Mouse (Mus musculus) heart, embryonic 12.5 days (tissue): ENCODE results near the gene Prkce. TPM values are rescaled to one million over a fixed set of nuclear protein-coding genes. Genes with fewer than 3 reads are reported as not detected.

Experiments
- ATAC-seq: fragments of 200-750 bp; cut with Nextera tagmentation; 2 replicates; pipeline ENCODE4 v1.8.0; 2017; ENCODE audit warnings: moderate TSS enrichment, moderate library complexity; ENCODE audit not compliant: insufficient number of reproducible peaks, low FRiP score
- H3K27ac ChIP-seq: fragments of 300-500 bp; sonication (generic); 2 replicates; pipeline ENCODE4 v1.5.1; 2016; ENCODE audit warnings: mild to moderate bottlenecking, moderate library complexity; ENCODE audit not compliant: poor library complexity, severe bottlenecking
- H3K27me3 ChIP-seq: fragments of 300-500 bp; sonication (generic); replicated peaks from 2 replicates; pipeline ENCODE4 v1.6.1; 2016; ENCODE audit warnings: mild to moderate bottlenecking, moderate library complexity
- H3K36me3 ChIP-seq: fragments of 300-500 bp; sonication (generic); 2 replicates; pipeline ENCODE4 v1.6.1; 2016; ENCODE audit warnings: mild to moderate bottlenecking, moderate library complexity
- H3K4me1 ChIP-seq: fragments of 300-500 bp; sonication (generic); replicated peaks from 2 replicates; pipeline ENCODE4 v1.6.1; 2016; ENCODE audit warnings: mild to moderate bottlenecking
- H3K4me2 ChIP-seq: fragments of 300-500 bp; sonication (generic); 2 replicates; pipeline ENCODE4 v1.6.1; 2016; ENCODE audit warnings: mild to moderate bottlenecking, moderate library complexity
- H3K4me3 ChIP-seq: fragments of 300-500 bp; sonication (generic); 2 replicates; pipeline ENCODE4 v1.5.1; 2016; ENCODE audit warnings: mild to moderate bottlenecking
- H3K9ac ChIP-seq: fragments of 300-500 bp; sonication (generic); 2 replicates; pipeline ENCODE4 v1.6.1; 2016; ENCODE audit warnings: mild to moderate bottlenecking, moderate library complexity
- H3K9me3 ChIP-seq: fragments of 300-500 bp; sonication (generic); replicated peaks from 2 replicates; pipeline ENCODE4 v1.6.1; 2016; ENCODE audit warnings: mild to moderate bottlenecking, moderate library complexity
- WGBS: fragments of 180-500 bp; shearing (Covaris S2); methylation state at CpG from one replicate; pipeline ENCODE4 v1.1.7; 2016; 5-methylcytosine and 5-hydroxymethylcytosine counted together
- polyA plus RNA-seq: library from polyadenylated mRNA; unstranded; fragments of >200 nt; fragmentation: Nextera tagmentation; extraction: Ambion mirVana; gene quantifications from 2 replicates; pipeline ENCODE4 v1.2.1, GENCODE M21; 2016

The Prkce gene
- polyA plus RNA-seq, 1 experiment from 2014 or later, result 12.0 TPM

- Histone ChIP-seq H3K4me2 (no peak overlapping the region), H3K9ac (no peak overlapping the region), H3K4me1 (peaks cover 21% of the 10 kb centered on the region), H3K9me3 (0 out of 2 replicates have a peak, but pooled peaks cover 3% of the 10 kb centered on the region), H3K4me3 (no peak overlapping the region), H3K27ac (no peak overlapping the region), H3K36me3 (no peaks in the 10 kb centered on the region), H3K27me3 (no peaks in the 10 kb centered on the region)
- 85% methylated on average over 7 of the region's 7 CpGs for WGBS
- ATAC-seq, result no peak
Observed at GRCm38 (mm10) chr17:86415989-86416388, 248.4 kb downstream of the Prkce start.

GRCm38 (mm10) chr17:86418334-86418733, 250.7 kb downstream of the Prkce start:
- 0 out of 2 replicates have a peak, but pooled peaks cover 3% of the 10 kb centered on the region for H3K9me3 ChIP-seq
- H3K4me3 ChIP-seq, result no peak overlapping the region
- 68% methylated on average over 17 of the region's 17 CpGs for WGBS
- H3K36me3 ChIP-seq, result no peaks in the 10 kb centered on the region
- H3K4me2 ChIP-seq, result no peak overlapping the region
- no peak for ATAC-seq
- no peak overlapping the region for H3K9ac ChIP-seq
- H3K27me3 ChIP-seq, result no peaks in the 10 kb centered on the region
- H3K4me1 ChIP-seq, result peaks cover 10% of the 10 kb centered on the region
- H3K27ac ChIP-seq, result no peak overlapping the region

GRCm38 (mm10) chr17:86419199-86419598, 251.6 kb downstream of the Prkce start:
- Histone ChIP-seq H3K4me2 (no peak overlapping the region), H3K9ac (no peak overlapping the region), H3K9me3 (0 out of 2 replicates have a peak, but pooled peaks cover 3% of the 10 kb centered on the region), H3K4me3 (no peak overlapping the region), H3K27me3 (no peaks in the 10 kb centered on the region), H3K27ac (no peak overlapping the region), H3K36me3 (no peaks in the 10 kb centered on the region), H3K4me1 (peaks cover 10% of the 10 kb centered on the region)
- 96% methylated on average over 6 of the region's 6 CpGs for WGBS
- ATAC-seq, result no peak

GRCm38 (mm10) chr17:86420646-86421338, 253.2 kb downstream of the Prkce start:
- Histone ChIP-seq H3K9me3 (peaks cover 7% of the 10 kb centered on the region; the same call in 1 of the 2 replicates), H3K36me3 (no peaks in the 10 kb centered on the region), H3K4me3 (no peak overlapping the region), H3K9ac (no peak overlapping the region), H3K27me3 (no peaks in the 10 kb centered on the region), H3K27ac (no peak overlapping the region), H3K4me1 (peaks cover 9% of the 10 kb centered on the region), H3K4me2 (no peak overlapping the region)
- ATAC-seq, result no peak
- WGBS, result 73% methylated on average over 10 of the region's 10 CpGs

GRCm38 (mm10) chr17:86422023-86422422, 254.4 kb downstream of the Prkce start:
- Histone ChIP-seq H3K27me3 (no peaks in the 10 kb centered on the region), H3K4me2 (no peak overlapping the region), H3K27ac (no peak overlapping the region), H3K4me1 (0 out of 2 replicates have a peak, but pooled peaks cover 4% of the 10 kb centered on the region), H3K9ac (no peak overlapping the region), H3K9me3 (peaks cover 7% of the 10 kb centered on the region; the same call in 1 of the 2 replicates), H3K4me3 (no peak overlapping the region), H3K36me3 (no peaks in the 10 kb centered on the region)
- ATAC-seq, result no peak
- WGBS, result 76% methylated on average over 4 of the region's 4 CpGs

GRCm38 (mm10) chr17:86429877-86430276, 262.3 kb downstream of the Prkce start:
- Histone ChIP-seq H3K4me1 (peaks cover 17% of the 10 kb centered on the region), H3K9ac (no peak overlapping the region), H3K36me3 (peaks cover 3% of the 10 kb centered on the region), H3K9me3 (peaks cover 9% of the 10 kb centered on the region; the same call in 1 of the 2 replicates), H3K27ac (no peak overlapping the region), H3K4me2 (no peak overlapping the region), H3K4me3 (no peak overlapping the region), H3K27me3 (no peaks in the 10 kb centered on the region)
- WGBS, result 88% methylated on average over 6 of the region's 6 CpGs
- ATAC-seq, result no peak

- H3K9me3 ChIP-seq, result 0 out of 2 replicates have a peak, but pooled peaks cover 5% of the 10 kb centered on the region
- no peaks in the 10 kb centered on the region for H3K36me3 ChIP-seq
- ATAC-seq, result no peak
- H3K9ac ChIP-seq, result no peak overlapping the region
- H3K4me3 ChIP-seq, result no peak overlapping the region
- H3K4me2 ChIP-seq, result no peak overlapping the region
- no peak overlapping the region for H3K27ac ChIP-seq
- WGBS, result 32% methylated on average over 2 of the region's 2 CpGs
- no peaks in the 10 kb centered on the region for H3K27me3 ChIP-seq
- H3K4me1 ChIP-seq, result peaks cover 47% of the 10 kb centered on the region
Observed at GRCm38 (mm10) chr17:86433117-86433516, 265.5 kb downstream of the Prkce start.

GRCm38 (mm10) chr17:86433813-86434212, 266.2 kb downstream of the Prkce start:
- Histone ChIP-seq H3K27me3 (no peaks in the 10 kb centered on the region), H3K4me1 (peaks cover 53% of the 10 kb centered on the region), H3K27ac (0 out of 2 replicates have a peak overlapping the region, but pooled peaks have one; percentile 8), H3K9me3 (0 out of 2 replicates have a peak, but pooled peaks cover 5% of the 10 kb centered on the region), H3K4me3 (no peak overlapping the region), H3K9ac (no peak overlapping the region), H3K4me2 (no peak overlapping the region), H3K36me3 (no peaks in the 10 kb centered on the region)
- ATAC-seq, result no peak
- WGBS, result 90% methylated on average over 11 of the region's 11 CpGs

- no peaks in the 10 kb centered on the region for H3K27me3 ChIP-seq
- WGBS, result 75% methylated on average over 2 of the region's 2 CpGs
- H3K4me1 ChIP-seq, result peaks cover 61% of the 10 kb centered on the region
- no peak overlapping the region for H3K27ac ChIP-seq
- no peaks in the 10 kb centered on the region for H3K36me3 ChIP-seq
- no peak overlapping the region for H3K4me3 ChIP-seq
- ATAC-seq, result no peak
- no peak overlapping the region for H3K9ac ChIP-seq
- 0 out of 2 replicates have a peak, but pooled peaks cover 5% of the 10 kb centered on the region for H3K9me3 ChIP-seq
- H3K4me2 ChIP-seq, result no peak overlapping the region
Observed at GRCm38 (mm10) chr17:86434781-86435180, 267.2 kb downstream of the Prkce start.

- no peaks in the 10 kb centered on the region for H3K27me3 ChIP-seq
- no peaks in the 10 kb centered on the region for H3K36me3 ChIP-seq
- ATAC-seq, result no peak
- H3K4me2 ChIP-seq, result no peak overlapping the region
- no peak overlapping the region for H3K4me3 ChIP-seq
- H3K4me1 ChIP-seq, result peaks cover 60% of the 10 kb centered on the region
- 83% methylated on average over 1 of the region's 1 CpGs for WGBS
- H3K9me3 ChIP-seq, result 0 out of 2 replicates have a peak, but pooled peaks cover 5% of the 10 kb centered on the region
- H3K27ac ChIP-seq, result peak overlapping the region; percentile 55
- no peak overlapping the region for H3K9ac ChIP-seq
Observed at GRCm38 (mm10) chr17:86435570-86435969, 268.0 kb downstream of the Prkce start.

GRCm38 (mm10) chr17:86435984-86436383, 268.4 kb downstream of the Prkce start:
- WGBS, result 97% methylated on average over 2 of the region's 2 CpGs
- peak overlapping the region; percentile 55 for H3K27ac ChIP-seq
- no peak for ATAC-seq
- H3K27me3 ChIP-seq, result no peaks in the 10 kb centered on the region
- H3K36me3 ChIP-seq, result no peaks in the 10 kb centered on the region
- no peak overlapping the region for H3K4me3 ChIP-seq
- H3K4me2 ChIP-seq, result no peak overlapping the region
- H3K9me3 ChIP-seq, result 0 out of 2 replicates have a peak, but pooled peaks cover 5% of the 10 kb centered on the region
- H3K9ac ChIP-seq, result no peak overlapping the region
- peaks cover 60% of the 10 kb centered on the region for H3K4me1 ChIP-seq
